Mouse (Mus musculus) activated CD4-positive, CD25-positive, alpha-beta regulatory T cell, adult 4 months (primary cell): ENCODE data around the gene Epsti1. TPM values are rescaled to one million over a fixed set of nuclear protein-coding genes. Genes with fewer than 3 reads are reported as not detected.

Experiments
- ATAC-seq: one replicate; pipeline ENCODE4 v1.8.0; 2017
- polyA plus RNA-seq, 2 experiments: library from polyadenylated mRNA; unstranded; fragments of 100-300 nt; shearing (Covaris generic); gene quantifications; one replicate each; pipeline ENCODE4 v1.2.1; 2017

Epsti1 gene
- polyA plus RNA-seq, 2 experiments from 2014 or later, result 153 to 156 TPM

DNA sequence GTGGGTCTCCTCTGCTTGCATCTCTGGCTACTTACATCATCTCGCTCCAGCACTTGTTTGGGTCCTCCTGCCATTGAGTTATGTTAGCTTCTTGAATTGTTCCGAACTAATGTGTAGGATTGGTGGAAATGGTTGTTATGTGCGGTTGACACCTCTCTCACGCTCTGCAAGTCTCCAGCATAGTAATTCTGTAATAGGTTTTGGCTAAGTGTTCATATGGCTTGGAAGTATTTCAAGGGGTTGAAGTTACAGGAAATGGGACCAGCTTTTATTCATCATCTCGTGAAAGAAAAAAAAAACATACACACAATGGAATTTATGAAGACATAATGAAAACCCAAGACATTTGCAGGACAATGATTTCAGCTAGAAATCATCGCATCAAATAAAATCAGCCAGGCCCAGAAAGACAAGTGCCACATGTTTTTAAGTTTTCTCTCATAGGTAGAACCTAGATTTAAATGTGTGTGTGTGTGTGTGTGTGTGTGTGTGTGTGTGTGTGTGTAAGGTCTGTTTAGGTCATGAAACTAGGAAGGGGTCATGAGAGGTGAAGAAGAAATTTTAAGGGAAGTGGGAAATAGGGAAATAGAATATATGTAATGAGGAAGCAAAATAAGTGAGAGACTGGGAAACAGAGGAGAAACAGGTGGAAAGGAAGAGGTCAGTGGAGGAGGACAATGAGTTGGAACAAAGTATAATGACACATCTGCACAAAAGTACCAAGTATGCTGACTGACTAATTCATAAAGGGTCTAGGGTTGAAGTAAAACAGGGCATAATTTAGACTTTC is 19.2 kb downstream of the Epsti1 start:
- no peak for ATAC-seq

DNA sequence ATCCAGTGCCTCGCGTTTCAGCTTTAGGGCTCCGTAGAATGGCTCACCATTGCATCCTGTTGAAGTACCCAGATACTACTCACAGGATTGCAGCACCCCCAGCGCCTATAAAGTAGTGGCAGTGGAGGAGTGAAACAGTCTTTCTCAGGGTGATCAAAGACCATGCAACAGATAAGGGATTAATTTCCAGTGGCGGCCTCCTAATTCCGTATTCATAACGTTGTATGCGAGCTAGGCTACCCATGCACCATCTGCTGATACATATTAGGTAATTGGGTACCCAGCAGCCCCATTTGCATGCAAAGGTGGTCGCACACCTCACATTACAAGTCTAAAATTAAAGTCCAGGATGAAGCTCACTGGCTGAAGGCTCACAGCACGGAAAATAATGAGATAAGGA is 21.4 kb downstream of the Epsti1 start:
- no peak for ATAC-seq

DNA sequence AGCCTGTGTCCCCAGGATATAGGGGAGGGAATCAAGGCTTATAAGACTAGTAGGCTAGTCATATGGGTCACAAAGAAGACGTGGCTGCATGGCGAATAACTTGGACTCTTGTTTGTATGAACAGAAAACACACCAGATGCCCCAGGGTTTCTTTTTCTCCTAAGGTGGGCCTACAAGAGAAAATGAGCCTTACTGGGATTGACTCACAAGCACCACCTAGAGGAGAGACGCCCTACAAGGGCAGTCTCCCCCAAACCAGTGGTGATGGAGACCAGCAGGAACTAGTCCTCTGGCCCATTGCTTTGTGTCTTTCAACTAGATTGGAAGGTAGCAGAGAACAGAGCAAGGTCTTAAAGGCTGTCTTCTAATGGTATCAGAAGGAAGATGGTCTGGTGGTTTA is 22.7 kb downstream of the Epsti1 start:
- ATAC-seq, result no peak

DNA sequence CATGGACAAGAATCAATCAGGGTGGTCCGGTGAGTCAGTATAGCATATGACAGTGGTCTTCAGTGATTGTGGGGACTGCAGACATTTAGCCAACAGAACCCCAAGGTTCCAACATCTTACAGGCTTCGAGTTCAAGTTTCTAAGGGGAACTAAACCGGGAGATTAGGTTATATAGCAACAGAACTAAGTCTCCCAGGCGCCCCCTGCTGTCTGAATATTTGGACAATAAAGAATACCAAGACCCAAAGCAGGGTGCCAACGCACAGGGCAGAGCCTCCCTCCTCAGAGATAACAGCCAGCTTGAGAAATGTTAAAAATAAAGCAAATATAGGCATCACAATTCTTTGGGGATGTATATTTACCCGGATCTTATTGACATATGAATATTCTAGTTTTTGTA is 24.0 kb downstream of the Epsti1 start:
- peak; percentile 58 for ATAC-seq

DNA sequence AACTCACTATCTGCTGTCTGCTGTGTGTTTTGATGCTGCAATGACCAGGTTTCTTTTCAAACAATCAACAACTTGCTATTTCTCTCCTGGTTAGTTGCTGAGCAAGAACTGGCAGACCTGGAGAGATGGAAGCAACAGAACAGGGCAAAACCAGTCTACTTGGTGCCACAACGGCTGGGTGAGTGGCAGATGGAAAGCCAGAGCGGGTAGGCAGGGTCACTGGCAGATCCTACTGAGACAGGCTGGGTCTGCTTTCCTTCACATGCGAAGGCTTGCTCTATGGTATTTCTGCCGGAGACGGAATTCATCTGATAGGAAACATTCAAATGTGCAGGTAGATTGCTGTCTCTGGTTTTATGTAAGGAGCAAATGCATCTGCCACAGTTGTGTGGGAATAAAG is 24.6 kb downstream of the Epsti1 start:
- no peak for ATAC-seq

DNA sequence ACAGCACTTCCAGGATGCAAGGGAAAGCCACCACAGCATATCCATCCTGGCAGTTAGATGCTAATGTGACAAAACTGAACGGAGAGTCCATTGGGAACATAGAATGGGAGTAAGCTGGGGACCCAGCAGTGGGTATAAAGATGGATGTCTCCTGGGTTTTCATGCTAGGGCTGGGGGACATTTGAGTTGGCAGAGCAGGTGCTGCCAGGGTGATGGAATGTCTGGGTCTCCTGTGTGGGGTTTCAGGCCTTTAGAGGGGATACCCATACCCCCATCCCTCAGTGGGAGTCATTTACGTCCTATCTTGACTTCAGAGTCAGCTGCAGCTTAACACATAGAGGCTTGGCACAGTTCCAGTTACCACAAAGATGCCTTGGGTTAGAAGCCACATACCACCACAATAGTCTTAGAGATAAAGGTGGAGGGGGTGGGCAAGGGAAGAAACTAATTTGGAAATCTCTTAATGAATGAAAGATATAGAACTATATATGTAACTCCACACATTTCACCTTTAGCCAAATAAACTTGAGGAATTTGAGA is 25.2 kb downstream of the Epsti1 start:
- ATAC-seq, result no peak

DNA sequence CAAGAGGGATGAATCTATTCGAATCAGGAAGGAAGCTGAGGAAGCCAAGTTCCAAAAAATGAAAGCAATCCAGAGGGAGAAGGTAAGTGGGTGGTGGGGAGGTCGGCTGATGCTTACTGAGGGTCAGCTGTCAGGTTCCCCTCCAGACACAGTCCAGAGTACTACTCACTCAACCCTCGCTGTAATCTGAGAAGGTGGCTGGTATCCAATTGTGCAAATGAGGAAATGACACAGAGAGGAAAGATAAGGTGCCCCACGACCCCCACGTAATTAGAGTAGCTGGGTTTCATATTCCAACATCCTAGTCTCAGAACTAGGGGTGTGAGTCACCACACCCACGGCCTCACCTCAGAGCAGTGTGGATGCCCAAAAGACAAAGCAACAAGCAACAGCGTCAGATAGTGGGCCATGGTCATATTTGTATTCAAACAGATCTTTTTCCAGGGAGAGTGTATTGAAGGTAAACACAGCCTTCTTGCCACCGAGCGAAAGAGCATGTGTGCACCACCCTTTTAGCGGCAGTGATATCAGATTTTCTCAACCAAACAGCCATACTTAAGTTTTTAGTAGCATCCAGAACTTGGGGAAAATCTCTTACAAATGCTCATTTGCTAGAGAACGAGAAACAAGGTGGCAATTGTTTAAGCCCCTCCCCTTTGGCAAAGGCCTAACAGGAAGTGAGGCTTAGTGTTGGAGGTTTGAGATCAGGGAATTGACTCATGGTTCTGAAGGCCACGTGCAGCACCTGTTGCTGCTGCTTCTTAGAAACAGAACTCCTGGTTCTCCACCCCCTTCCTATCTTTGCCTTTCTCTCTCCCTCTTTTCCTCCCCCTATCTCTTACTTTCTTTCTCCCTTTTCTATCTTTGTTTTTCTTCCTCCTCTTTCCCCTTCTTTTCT is 28.4 kb downstream of the Epsti1 start:
- ATAC-seq, result peak; percentile 52

DNA sequence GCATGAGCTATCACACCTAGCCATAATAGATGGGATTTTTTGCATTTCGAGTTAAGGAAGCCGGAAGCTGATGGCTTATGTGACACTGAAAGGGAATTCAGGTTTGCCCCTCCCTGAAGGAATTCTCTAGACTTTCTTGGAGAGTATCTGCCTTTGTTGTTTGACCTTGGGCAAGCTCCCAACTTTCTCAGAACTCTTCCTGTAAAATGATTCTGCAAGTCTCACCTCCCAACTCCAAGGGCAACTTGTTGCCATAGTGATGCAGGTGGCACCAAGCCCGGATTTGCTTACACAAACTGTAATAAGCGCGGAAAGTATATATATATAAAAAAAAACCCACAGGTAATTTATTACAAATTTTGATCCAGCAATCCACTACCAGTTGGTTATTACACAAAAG is 29.2 kb downstream of the Epsti1 start:
- ATAC-seq, result no peak

DNA sequence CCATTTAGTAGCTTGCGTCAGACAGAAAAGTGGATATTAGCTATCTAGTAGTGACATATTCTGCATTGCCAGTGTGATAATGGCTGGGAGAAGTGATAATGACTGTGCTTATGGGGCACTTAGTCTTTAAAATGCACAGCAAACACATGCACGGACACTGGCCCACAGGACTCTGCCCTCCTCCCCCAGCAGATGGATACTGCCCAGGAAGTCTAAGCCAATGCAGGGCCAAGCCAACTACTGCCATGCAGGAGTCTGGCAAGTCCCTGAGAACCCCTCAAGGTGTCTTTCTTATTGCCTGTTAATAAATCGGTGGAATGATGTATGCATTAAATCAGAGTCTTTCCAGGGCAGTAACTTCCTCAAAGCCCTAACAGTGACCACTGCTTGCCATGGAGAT is 30.4 kb downstream of the Epsti1 start:
- no peak for ATAC-seq

DNA sequence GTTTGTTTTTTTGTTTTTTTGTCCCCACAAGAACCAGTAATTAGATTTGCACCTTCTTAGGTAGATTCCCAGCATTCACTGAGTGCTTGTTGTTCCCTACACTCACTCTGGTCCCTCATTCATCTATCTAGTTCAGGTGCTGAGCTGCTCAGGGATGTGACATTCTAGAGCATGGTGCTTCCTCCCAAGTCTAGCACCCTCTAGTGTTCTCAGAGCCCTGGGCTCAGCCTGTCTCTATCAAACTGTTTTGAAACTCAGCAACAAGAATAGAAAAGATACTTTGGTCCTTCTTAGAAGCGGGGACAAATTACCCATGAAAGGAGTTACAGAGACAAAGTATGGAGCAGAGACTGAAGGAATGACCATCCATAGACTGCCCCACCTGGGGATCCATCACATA is 37.1 kb downstream of the Epsti1 start:
- no peak for ATAC-seq

DNA sequence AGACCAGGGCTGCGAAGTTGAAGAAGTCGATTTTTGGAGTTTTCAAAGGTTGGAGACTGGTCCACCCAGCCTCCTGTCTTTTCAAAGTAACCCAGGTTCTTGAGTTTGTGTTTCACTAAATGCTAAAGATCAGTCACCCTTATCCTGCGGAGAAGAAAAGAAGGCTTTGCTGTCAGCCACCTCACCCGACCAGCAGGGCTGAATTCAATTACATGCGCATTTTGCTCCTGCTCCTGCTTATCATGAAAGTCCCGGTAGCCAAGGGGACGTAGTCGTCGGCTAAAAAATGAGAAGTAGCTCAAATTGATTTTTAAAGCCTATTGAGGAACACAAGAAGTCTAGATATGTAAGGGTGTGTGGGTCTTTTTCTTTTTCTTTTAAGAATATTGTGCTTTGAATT is 38.2 kb downstream of the Epsti1 start:
- ATAC-seq, result no peak

DNA sequence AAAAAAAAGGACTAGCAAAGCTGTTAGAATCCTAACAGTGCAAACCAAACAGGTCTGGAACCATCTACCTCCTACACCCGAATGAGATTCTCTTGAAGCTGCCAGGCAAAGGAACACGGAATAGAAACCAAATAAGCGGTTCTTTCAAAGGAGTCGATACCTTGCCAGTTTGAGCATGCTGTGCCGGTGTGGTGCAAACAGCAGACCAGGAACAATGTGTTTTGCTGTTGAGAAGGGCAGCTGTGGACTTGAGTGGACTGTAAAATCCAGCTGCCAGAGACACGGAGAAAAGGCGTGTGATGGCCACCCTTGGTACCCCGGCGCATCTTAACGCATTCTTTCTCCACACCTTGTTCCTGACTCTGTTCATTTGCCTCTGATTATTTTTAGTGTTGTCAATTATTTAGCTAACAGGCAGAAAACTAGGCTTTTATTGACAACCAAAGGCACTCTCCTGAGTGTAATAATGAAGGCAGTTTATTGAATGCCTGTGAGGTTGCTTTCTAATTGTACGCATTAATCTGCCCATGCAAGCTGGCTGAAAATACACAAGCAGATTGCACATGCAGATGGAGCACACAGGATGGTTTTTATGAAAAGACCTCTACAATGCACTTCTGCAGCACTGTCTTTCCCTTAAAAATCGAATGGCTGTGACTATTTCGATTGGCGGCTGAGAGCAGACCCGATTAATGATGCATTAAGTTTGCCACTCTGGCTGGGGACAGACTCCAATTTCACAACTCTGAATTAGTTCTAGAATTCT is 38.9 kb downstream of the Epsti1 start:
- ATAC-seq, result no peak

DNA sequence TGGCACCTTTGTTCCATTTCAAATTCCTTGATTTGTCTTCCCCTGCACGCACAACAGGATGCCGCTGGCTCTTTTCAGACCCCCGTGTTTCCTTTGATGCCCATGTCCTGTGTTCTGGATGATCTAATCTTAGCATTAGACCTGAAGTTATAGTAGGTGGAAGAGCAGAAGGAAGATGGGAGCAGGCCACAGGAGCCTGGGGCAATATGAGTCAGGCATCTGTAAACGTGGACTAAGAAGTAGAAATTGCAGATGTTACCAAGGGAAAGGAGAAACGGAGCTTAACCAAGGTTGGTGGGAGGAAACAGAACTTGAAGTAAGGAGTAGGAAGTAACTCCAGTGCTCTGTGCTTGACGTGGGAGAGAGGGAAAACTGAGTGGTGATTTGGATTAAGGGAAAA is 57.7 kb downstream of the Epsti1 start:
- no peak for ATAC-seq

DNA sequence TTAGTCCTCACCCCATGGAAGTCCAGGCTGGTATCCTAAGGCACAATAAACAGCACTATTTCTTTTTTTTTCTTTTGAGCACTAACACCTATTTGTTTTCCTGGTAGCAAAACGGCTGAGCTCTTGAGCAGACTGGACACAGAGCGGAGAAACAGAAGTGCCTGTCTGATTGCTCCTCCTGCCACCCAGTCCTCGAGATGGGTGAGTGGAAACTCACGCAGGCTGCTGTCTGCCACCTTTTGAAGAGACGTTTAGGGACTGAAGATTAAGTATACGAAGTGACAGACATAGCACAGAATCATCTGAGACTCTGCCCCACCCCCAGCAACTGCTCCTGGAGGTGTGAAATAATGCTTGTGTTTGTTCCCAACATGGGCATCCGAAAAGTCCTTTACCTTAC is 59.5 kb downstream of the Epsti1 start:
- no peak for ATAC-seq

DNA sequence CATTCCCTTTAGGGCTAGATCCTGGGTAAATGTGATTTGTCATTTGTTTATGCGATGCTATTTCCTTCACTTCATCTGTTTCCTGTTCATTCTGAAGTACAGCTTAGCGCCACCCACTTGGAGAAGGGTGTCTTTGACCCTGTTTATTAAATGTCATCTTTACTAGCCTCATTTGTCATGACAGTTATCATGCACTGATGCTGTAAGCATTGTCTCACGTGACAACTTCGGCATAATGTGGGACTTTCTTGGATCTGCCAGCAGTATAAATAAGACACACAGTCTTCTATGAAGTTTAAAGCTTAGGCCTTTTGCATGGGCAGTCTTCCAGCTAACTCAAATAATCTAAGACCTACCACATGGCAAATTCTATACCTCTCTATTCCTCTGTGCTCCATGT is 67.3 kb downstream of the Epsti1 start:
- ATAC-seq, result no peak

DNA sequence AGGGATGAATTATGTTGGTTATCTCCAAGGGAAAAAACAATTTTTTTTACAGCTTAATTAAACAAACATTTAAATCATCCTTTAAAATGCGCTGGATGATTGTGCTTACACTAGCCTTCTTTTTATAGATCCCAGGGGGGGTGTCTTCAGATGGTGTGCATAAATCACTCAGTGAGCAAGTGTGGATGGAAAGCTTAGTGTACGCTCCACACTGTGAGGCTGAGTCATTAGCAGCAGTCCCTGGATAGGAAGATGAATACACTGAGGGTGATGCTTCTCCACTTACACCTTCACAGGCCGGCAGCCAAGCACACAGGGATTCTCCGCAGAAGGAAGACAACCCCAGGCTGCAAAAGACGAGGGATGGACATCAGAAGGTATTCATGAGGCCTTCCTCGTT is 70.2 kb downstream of the Epsti1 start:
- no peak for ATAC-seq

DNA sequence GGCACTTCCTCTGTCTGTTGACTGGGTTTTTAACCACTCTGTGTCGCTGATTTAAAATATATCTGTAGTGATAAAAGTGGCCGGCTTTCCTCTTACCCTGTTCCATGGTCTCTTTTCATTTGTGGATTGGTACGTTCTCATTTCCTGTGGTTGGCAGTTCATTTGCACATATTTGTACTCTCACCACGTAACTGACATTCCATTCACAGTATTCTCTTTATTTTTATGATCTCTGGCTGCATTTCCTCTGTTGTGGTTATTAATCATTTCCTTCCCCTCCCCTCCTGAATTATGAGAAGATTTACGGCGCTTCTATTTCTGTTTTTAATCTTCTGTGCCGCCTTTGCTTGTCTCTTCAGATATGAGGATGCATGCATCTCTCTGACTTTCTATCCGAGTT is 71.7 kb downstream of the Epsti1 start:
- ATAC-seq, result no peak

DNA sequence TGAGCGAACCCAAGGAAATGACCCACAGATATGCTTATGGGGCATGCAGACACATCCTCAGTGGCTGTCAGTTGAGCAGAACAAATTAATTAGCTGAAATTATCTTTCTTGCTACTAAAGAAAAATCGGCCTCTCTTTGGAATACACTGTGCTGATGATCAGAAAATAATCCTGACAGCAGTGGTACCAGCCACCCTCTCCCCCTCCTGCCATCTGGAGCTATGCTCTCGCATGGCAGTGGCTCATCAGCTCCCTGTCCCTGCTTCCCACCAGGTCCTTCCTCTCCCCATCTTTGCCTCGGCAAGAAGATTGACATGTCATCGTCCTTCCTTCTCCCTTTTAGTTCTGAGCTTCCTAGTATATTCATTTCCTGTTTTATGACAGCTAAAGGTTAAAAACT is 77.5 kb downstream of the Epsti1 start:
- ATAC-seq, result no peak

DNA sequence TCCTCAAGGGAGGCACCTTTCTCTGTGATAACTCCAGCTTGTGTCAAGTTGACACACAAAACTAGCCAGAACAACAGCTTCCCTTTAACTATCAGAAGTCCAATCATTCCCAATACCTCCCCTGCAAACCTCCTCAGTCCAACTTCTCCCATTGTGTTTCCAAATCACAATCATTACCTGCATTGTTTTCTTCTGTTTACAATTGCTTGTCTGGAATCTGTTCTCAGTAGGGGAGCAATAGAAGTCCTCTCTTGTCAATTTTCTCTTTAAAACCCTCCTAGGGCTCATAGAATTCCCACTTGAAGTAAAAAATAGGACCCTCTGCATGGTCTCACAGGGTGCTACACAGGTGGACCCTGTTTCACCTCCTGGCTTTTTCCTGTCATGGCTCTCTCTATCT is 93.7 kb downstream of the Epsti1 start:
- no peak for ATAC-seq

DNA sequence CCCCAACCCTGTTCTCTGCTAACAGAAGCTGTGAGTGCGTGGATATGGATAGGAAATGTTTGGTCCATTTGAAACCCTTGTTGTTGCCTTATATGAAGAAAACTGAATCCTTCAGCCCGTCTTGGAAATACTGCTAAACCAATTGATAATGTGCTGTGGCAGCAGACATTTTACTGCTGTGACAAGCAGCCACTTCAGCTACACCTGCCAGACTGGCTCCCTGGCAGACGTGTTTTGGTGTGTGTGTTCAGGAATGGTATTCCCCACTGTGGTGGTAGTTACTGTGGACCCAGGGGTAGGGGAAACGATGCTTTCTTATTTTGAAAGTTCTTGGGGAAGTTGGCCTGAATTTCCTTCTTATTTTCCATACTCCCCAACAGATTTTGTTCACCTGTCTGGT is 100.4 kb downstream of the Epsti1 start:
- ATAC-seq, result no peak

DNA sequence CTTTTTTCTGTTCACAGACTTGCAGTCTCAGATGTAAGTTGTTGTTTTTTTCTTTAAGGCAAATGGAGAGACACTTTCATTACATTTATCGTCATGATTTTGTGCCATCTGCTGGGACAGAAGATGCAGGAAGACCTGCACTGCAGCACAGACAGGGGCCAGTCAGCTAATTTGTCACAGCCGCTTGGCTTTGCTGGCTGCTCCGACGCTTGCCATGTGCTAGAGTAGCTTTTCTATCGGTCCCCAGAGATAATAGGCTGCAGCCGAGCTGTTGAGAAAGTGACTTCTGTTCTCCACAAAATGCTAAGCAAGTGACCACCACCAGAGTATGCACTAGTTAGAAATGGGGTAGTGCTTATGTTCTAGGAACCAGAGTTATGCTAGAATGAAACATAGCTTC is 104.0 kb downstream of the Epsti1 start:
- no peak for ATAC-seq

DNA sequence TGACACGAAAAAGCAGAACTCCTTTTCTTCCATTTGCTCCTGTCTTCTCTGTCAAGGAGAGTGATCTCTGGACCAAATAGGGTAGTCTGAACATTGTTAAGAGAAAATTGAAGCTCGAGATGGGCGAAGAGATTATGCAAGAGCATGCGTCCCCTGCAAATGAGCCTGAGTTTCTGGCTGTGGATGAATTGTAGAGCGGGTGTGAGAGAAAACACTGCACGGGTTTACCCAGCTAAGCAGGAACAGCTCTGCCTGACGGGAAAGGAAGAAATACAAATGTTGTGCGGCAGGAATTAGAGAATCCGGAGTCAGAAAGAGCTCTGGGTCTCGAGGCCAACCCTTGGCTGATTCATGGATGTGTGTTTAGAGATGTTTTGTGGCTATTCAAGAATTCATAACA is 107.8 kb downstream of the Epsti1 start:
- no peak for ATAC-seq
